Mouse (Mus musculus) limb, embryonic 14.5 days (tissue): ENCODE measurements around the gene Ercc1. TPM values are rescaled to one million over a fixed set of nuclear protein-coding genes. Genes with fewer than 3 reads are reported as not detected.

Experiments used
- ATAC-seq: fragments of 200-750 bp; cut with Nextera tagmentation; 2 replicates; pipeline ENCODE4 v1.8.0; 2017; ENCODE audit warnings: low read depth, moderate number of reproducible peaks, moderate TSS enrichment; ENCODE audit not compliant: low FRiP score
- DNase-seq: peaks from one replicate; pipeline ENCODE4 v3.0.0-alpha.2; 2015; ENCODE audit warnings: low spot score
- H3K27ac ChIP-seq: fragments of 300-500 bp; sonication (generic); replicated peaks from 2 replicates; pipeline ENCODE4 v1.5.1; 2014; ENCODE audit warnings: low read depth, mild to moderate bottlenecking, low read length, moderate library complexity, mixed read lengths
- H3K27me3 ChIP-seq: fragments of 300-500 bp; sonication (generic); 2 replicates; pipeline ENCODE4 v1.6.1; 2014; ENCODE audit warnings: low read length, mixed read lengths; ENCODE audit not compliant: control insufficient read depth, insufficient read depth
- H3K36me3 ChIP-seq: fragments of 300-500 bp; sonication (generic); 2 replicates; pipeline ENCODE4 v1.6.1; 2014; ENCODE audit warnings: mild to moderate bottlenecking, low read length, moderate library complexity, mixed read lengths; ENCODE audit not compliant: control insufficient read depth, insufficient read depth
- H3K4me1 ChIP-seq: fragments of 300-500 bp; sonication (generic); 2 replicates; pipeline ENCODE4 v1.6.1; 2014; ENCODE audit warnings: antibody characterized with exemption, low read length, mixed read lengths; ENCODE audit not compliant: control insufficient read depth, insufficient read depth
- H3K4me2 ChIP-seq: fragments of 300-500 bp; sonication (generic); replicated peaks from 2 replicates; pipeline ENCODE4 v1.6.1; 2014; ENCODE audit warnings: low read depth, mild to moderate bottlenecking, low read length, moderate library complexity; ENCODE audit not compliant: severe bottlenecking
- H3K4me3 ChIP-seq: fragments of 300-500 bp; sonication (generic); replicated peaks from 2 replicates; pipeline ENCODE4 v1.5.1; 2014; ENCODE audit warnings: low read length
- H3K9ac ChIP-seq: fragments of 300-500 bp; sonication (generic); 2 replicates; pipeline ENCODE4 v1.6.1; 2014; ENCODE audit warnings: mild to moderate bottlenecking, low read depth, low read length, moderate library complexity; ENCODE audit not compliant: severe bottlenecking
- H3K9me3 ChIP-seq: fragments of 300-500 bp; sonication (generic); 2 replicates; pipeline ENCODE4 v1.6.1; 2016; ENCODE audit warnings: low read length; ENCODE audit not compliant: control insufficient read depth
- POLR2A ChIP-seq: fragments of 200-500 bp; IDR thresholded peaks from 2 replicates; pipeline ENCODE4 v1.8.0; 2012; ENCODE audit warnings: inconsistent platforms, mild to moderate bottlenecking, moderate library complexity, borderline replicate concordance; ENCODE audit not compliant: insufficient read depth, insufficient read length; ENCODE audit errors: extremely low read depth
- WGBS: fragments of 180-500 bp; shearing (Covaris S2); extraction: QIAGEN DNeasy Blood & Tissue Kit; methylation state at CpG from one replicate; pipeline ENCODE4 v1.1.7; 2014; 5-methylcytosine and 5-hydroxymethylcytosine counted together
- polyA plus RNA-seq, 2 experiments: library from polyadenylated mRNA; depleted of rRNA in 1 of 2; stranded (reverse) in 1 of 2; unstranded in 1 of 2; fragments of >200 nt; fragmentation: Nextera tagmentation in 1 of 2; extraction: Ambion mirVana in 1 of 2; gene quantifications; 2 replicates each; pipeline versions ENCODE4 v1.2.1 to v1.2.3; 2012 to 2014

The Ercc1 gene
- polyA plus RNA-seq, 2 experiments, result 72.3 to 74.3 TPM

- peak overlapping the region; percentile 57 for H3K9ac ChIP-seq
- H3K27ac ChIP-seq, result no peak overlapping the region
- ATAC-seq, result peak; percentile 89
- under 1% methylated on average over 29 of the region's 29 CpGs for WGBS
- peaks cover 6% of the 10 kb centered on the region; the same call in 1 of the 2 replicates for H3K4me1 ChIP-seq
- no peak for TF ChIP-seq POLR2A
- no peaks in the 10 kb centered on the region for H3K9me3 ChIP-seq
- peak overlapping the region; percentile 45 for H3K4me3 ChIP-seq
- peak overlapping the region; percentile 42 for H3K4me2 ChIP-seq
- H3K36me3 ChIP-seq, result no peaks in the 10 kb centered on the region
- peak; percentile 88 for DNase-seq
- H3K27me3 ChIP-seq, result peaks cover 44% of the 10 kb centered on the region
Measured at GRCm38 (mm10) chr7:19300501-19301421, 43.8 kb upstream of the Ercc1 start.

GRCm38 (mm10) chr7:19301461-19302263 lies 42.9 kb upstream of the Ercc1 start:
- TF ChIP-seq POLR2A, result no peak
- peaks cover 53% of the 10 kb centered on the region for H3K27me3 ChIP-seq
- WGBS, result 11% methylated on average over 16 of the region's 16 CpGs
- H3K27ac ChIP-seq, result no peak overlapping the region
- DNase-seq (no peak), ATAC-seq (no peak)
- H3K9ac ChIP-seq, result peak overlapping the region; percentile 13; the same call in 1 of the 2 replicates
- peak overlapping the region; percentile 45 for H3K4me3 ChIP-seq
- H3K36me3 ChIP-seq, result no peaks in the 10 kb centered on the region
- H3K4me2 ChIP-seq, result peak overlapping the region; percentile 42
- no peaks in the 10 kb centered on the region for H3K9me3 ChIP-seq
- H3K4me1 ChIP-seq, result peaks cover 6% of the 10 kb centered on the region; the same call in 1 of the 2 replicates

- peak overlapping the region; percentile 42; the same call in 1 of the 2 replicates for H3K4me2 ChIP-seq
- ATAC-seq (no peak), DNase-seq (no peak)
- peak overlapping the region; percentile 45; the same call in 1 of the 2 replicates for H3K4me3 ChIP-seq
- WGBS, result 42% methylated on average over 13 of the region's 13 CpGs
- peaks cover 6% of the 10 kb centered on the region; the same call in 1 of the 2 replicates for H3K4me1 ChIP-seq
- no peaks in the 10 kb centered on the region for H3K9me3 ChIP-seq
- no peak overlapping the region for H3K27ac ChIP-seq
- no peak overlapping the region for H3K9ac ChIP-seq
- no peaks in the 10 kb centered on the region for H3K36me3 ChIP-seq
- peaks cover 61% of the 10 kb centered on the region for H3K27me3 ChIP-seq
- no peak for TF ChIP-seq POLR2A
Measured at GRCm38 (mm10) chr7:19302264-19303045, 42.1 kb upstream of the Ercc1 start.

GRCm38 (mm10) chr7:19303046-19303305 lies 41.6 kb upstream of the Ercc1 start:
- ATAC-seq, result no peak
- no peak overlapping the region for H3K4me2 ChIP-seq
- H3K27me3 ChIP-seq, result peaks cover 61% of the 10 kb centered on the region
- H3K27ac ChIP-seq, result no peak overlapping the region
- no peak overlapping the region for H3K9ac ChIP-seq
- H3K36me3 ChIP-seq, result no peaks in the 10 kb centered on the region
- H3K9me3 ChIP-seq, result no peaks in the 10 kb centered on the region
- no peak for TF ChIP-seq POLR2A
- H3K4me1 ChIP-seq, result peaks cover 10% of the 10 kb centered on the region
- no peak for DNase-seq
- WGBS, result 79% methylated on average over 12 of the region's 12 CpGs
- H3K4me3 ChIP-seq, result no peak overlapping the region

- no peak for ATAC-seq
- no peaks in the 10 kb centered on the region for H3K9me3 ChIP-seq
- peaks cover 12% of the 10 kb centered on the region for H3K4me1 ChIP-seq
- 1% methylated on average over 14 of the region's 16 CpGs for WGBS
- peak; percentile 50 for DNase-seq
- H3K9ac ChIP-seq, result no peak overlapping the region
- H3K36me3 ChIP-seq, result no peaks in the 10 kb centered on the region
- peak overlapping the region; percentile 4; the same call in 1 of the 2 replicates for H3K4me3 ChIP-seq
- peaks cover 61% of the 10 kb centered on the region for H3K27me3 ChIP-seq
- TF ChIP-seq POLR2A, result no peak
- peak overlapping the region; percentile 13; the same call in 1 of the 2 replicates for H3K4me2 ChIP-seq
- H3K27ac ChIP-seq, result no peak overlapping the region
Measured at GRCm38 (mm10) chr7:19303770-19304169, 40.8 kb upstream of the Ercc1 start.
